Mouse (Mus musculus): ENCODE measurements around the gene Cdh22. TPM values are rescaled to one million over a fixed set of nuclear protein-coding genes. Genes with fewer than 3 reads are reported as not detected.

Gene Cdh22
- polyA plus RNA-seq, 1 experiment = 1.3 TPM

DNA sequence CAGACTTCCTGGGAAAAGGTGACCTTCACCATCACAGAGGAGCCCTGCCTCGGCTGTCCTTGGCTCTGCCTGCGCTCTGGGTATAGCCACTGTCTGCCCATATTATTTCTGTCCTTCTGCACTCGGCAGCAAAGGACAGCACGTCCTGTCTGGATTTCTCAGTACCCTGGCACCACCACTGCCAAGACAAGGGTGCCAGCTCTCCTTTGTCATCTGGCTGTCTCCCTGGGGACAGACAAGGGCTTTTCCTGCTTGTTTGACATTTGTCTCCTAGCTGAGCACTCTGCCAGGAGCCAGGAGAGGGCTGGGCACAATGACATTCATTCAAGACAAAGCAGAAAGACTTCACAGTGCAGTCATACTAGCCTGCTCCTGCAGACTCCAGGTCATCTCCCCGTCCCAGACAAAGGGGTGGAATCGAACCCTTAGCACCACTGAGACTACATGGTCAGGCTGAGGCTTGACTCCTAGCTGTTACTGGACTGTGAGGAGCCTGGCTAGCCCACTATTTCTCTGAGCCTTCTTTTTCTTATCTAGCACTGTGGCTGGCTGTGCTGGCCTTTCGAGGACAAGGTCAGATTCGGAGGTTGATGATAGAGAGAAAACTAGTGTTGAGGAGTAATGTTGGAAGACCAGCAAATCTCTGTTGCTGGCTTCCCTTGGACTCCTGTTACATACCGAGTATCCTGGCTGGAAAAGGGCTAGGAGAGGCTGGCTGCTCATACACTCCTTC lies 46.8 kb downstream of the Cdh22 start:
- WGBS = 71% methylated on average over 9 of the region's 9 CpGs
- TF ChIP-seq POLR2A (IDR thresholded peaks at IDR 0.05; ENCODE audit: low read depth, low read length) = no peak
- no peak for TF ChIP-seq CTCF (IDR thresholded peaks at IDR 0.05; ENCODE audit: extremely low read depth, insufficient read depth, insufficient read length, insufficient replicate concordance)
- Histone ChIP-seq H3K36me3 (ENCODE audit: control insufficient read depth, insufficient read depth, low read length) (no peaks in the 10 kb centered on the region), H3K4me3 (ENCODE audit: extremely low read depth, insufficient read depth, insufficient read length) (no peak overlapping the region), H3K4me1 (ENCODE audit: control insufficient read depth, insufficient read depth, insufficient read length) (no peaks in the 10 kb centered on the region), H3K27me3 (ENCODE audit: control insufficient read depth, insufficient read depth, low read length) (no peaks in the 10 kb centered on the region), H3K27ac (ENCODE audit: insufficient read depth, low read length) (no peak overlapping the region)
- DNase-seq (ENCODE audit: low read depth in 1 of 2, low spot score in 2 of 2) = no peak

- no peak for DNase-seq (ENCODE audit: low read depth in 1 of 2, low spot score in 2 of 2)
- no peak overlapping the region for H3K4me3 ChIP-seq (ENCODE audit: extremely low read depth, insufficient read depth, insufficient read length)
- WGBS = 48% methylated on average over 9 of the region's 9 CpGs
- H3K4me1 ChIP-seq (ENCODE audit: control insufficient read depth, insufficient read depth, insufficient read length) = no peaks in the 10 kb centered on the region
- no peaks in the 10 kb centered on the region for H3K36me3 ChIP-seq (ENCODE audit: control insufficient read depth, insufficient read depth, low read length)
- TF ChIP-seq POLR2A (IDR thresholded peaks at IDR 0.05; ENCODE audit: low read depth, low read length) (no peak), CTCF (IDR thresholded peaks at IDR 0.05; ENCODE audit: extremely low read depth, insufficient read depth, insufficient read length, insufficient replicate concordance) (no peak)
- H3K27ac ChIP-seq (ENCODE audit: insufficient read depth, low read length) = no peak overlapping the region
- peaks cover 2% of the 10 kb centered on the region; the same call in 1 of the 2 replicates for H3K27me3 ChIP-seq (ENCODE audit: control insufficient read depth, insufficient read depth, low read length)
Observed at GRCm38 (mm10) chr2:165184015-165184633, 50.5 kb downstream of the Cdh22 start.

- WGBS = 60% methylated on average over 11 of the region's 11 CpGs
- peaks cover 2% of the 10 kb centered on the region; the same call in 1 of the 2 replicates for H3K27me3 ChIP-seq (ENCODE audit: control insufficient read depth, insufficient read depth, low read length)
Observed at GRCm38 (mm10) chr2:165182085-165182976, 52.3 kb downstream of the Cdh22 start.

GRCm38 (mm10) chr2:165179231-165179630 lies 55.4 kb downstream of the Cdh22 start:
- TF ChIP-seq CTCF (IDR thresholded peaks at IDR 0.05; ENCODE audit: extremely low read depth, insufficient read depth, insufficient read length, insufficient replicate concordance) (no peak), POLR2A (IDR thresholded peaks at IDR 0.05; ENCODE audit: low read depth, low read length) (no peak)
- no peaks in the 10 kb centered on the region for H3K36me3 ChIP-seq (ENCODE audit: control insufficient read depth, insufficient read depth, low read length)
- H3K4me1 ChIP-seq (ENCODE audit: control insufficient read depth, insufficient read depth, insufficient read length) = no peaks in the 10 kb centered on the region
- H3K27me3 ChIP-seq (ENCODE audit: control insufficient read depth, insufficient read depth, low read length) = peaks cover 2% of the 10 kb centered on the region; the same call in 1 of the 2 replicates
- no peak overlapping the region for H3K4me3 ChIP-seq (ENCODE audit: extremely low read depth, insufficient read depth, insufficient read length)
- 32% methylated on average over 10 of the region's 10 CpGs for WGBS
- DNase-seq (ENCODE audit: low read depth in 1 of 2, low spot score in 2 of 2) = no peak
- H3K27ac ChIP-seq (ENCODE audit: insufficient read depth, low read length) = no peak overlapping the region

More at GRCm38 (mm10) chr2:165182085-165182976, 52.3 kb downstream of the Cdh22 start:
- no peaks in the 10 kb centered on the region for H3K36me3 ChIP-seq (ENCODE audit: control insufficient read depth, insufficient read depth, low read length)
- no peak for TF ChIP-seq POLR2A (IDR thresholded peaks at IDR 0.05; ENCODE audit: low read depth, low read length)
- TF ChIP-seq CTCF (IDR thresholded peaks at IDR 0.05; ENCODE audit: extremely low read depth, insufficient read depth, insufficient read length, insufficient replicate concordance) = no peak
- no peak overlapping the region for H3K4me3 ChIP-seq (ENCODE audit: extremely low read depth, insufficient read depth, insufficient read length)
- DNase-seq (ENCODE audit: low read depth in 1 of 2, low spot score in 2 of 2) = no peak
- no peak overlapping the region for H3K27ac ChIP-seq (ENCODE audit: insufficient read depth, low read length)
- no peaks in the 10 kb centered on the region for H3K4me1 ChIP-seq (ENCODE audit: control insufficient read depth, insufficient read depth, insufficient read length)

DNA sequence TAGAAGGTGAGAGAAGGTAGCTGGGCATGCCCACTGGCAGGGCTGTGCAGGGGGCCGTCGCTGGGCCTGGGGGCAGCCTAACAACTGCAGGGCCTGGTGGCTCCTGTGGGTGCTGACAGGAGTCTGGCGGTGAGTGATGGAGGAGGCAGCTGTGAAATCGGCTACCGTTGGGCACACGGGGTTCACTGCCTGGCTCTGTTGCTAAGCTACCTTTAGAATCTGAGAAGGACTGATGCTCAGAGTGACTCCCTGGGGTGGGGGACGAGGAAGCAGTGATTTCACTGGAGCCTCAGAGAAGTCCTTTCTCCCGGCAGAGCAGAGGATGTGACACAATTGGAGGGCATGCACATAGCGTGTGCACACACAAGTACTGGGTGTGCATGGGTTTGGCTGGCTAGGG lies 57.7 kb downstream of the Cdh22 start:
- Histone ChIP-seq H3K27ac (ENCODE audit: insufficient read depth, low read length) (no peak overlapping the region), H3K4me3 (ENCODE audit: extremely low read depth, insufficient read depth, insufficient read length) (no peak overlapping the region), H3K36me3 (ENCODE audit: control insufficient read depth, insufficient read depth, low read length) (no peaks in the 10 kb centered on the region), H3K27me3 (ENCODE audit: control insufficient read depth, insufficient read depth, low read length) (peaks cover 2% of the 10 kb centered on the region; the same call in 1 of the 2 replicates), H3K4me1 (ENCODE audit: control insufficient read depth, insufficient read depth, insufficient read length) (no peaks in the 10 kb centered on the region)
- DNase-seq (ENCODE audit: low read depth in 1 of 2, low spot score in 2 of 2) = no peak
- WGBS = 38% methylated on average over 9 of the region's 9 CpGs
- TF ChIP-seq POLR2A (IDR thresholded peaks at IDR 0.05; ENCODE audit: low read depth, low read length) (no peak), CTCF (IDR thresholded peaks at IDR 0.05; ENCODE audit: extremely low read depth, insufficient read depth, insufficient read length, insufficient replicate concordance) (no peak)

- Histone ChIP-seq H3K4me1 (ENCODE audit: control insufficient read depth, insufficient read depth, insufficient read length) (no peaks in the 10 kb centered on the region), H3K4me3 (ENCODE audit: extremely low read depth, insufficient read depth, insufficient read length) (no peak overlapping the region), H3K36me3 (ENCODE audit: control insufficient read depth, insufficient read depth, low read length) (no peaks in the 10 kb centered on the region), H3K27me3 (ENCODE audit: control insufficient read depth, insufficient read depth, low read length) (no peaks in the 10 kb centered on the region), H3K27ac (ENCODE audit: insufficient read depth, low read length) (no peak overlapping the region)
- TF ChIP-seq CTCF (IDR thresholded peaks at IDR 0.05; ENCODE audit: extremely low read depth, insufficient read depth, insufficient read length, insufficient replicate concordance) (no peak), POLR2A (IDR thresholded peaks at IDR 0.05; ENCODE audit: low read depth, low read length) (no peak)
- no peak for DNase-seq (ENCODE audit: low read depth in 1 of 2, low spot score in 2 of 2)
- 18% methylated on average over 18 of the region's 18 CpGs for WGBS
Observed at GRCm38 (mm10) chr2:165166664-165167435, 67.8 kb downstream of the Cdh22 start.
